Mouse (Mus musculus) large intestine, adult 2 months (tissue): ENCODE measurements around the gene Iqcc. TPM values are rescaled to one million over a fixed set of nuclear protein-coding genes. Genes with fewer than 3 reads are reported as not detected.

Source experiments
- DNase-seq: peaks from one replicate; pipeline ENCODE4 v3.0.0-alpha.2; 2012; ENCODE audit warnings: low read depth, low spot score
- WGBS: fragments of 180-500 bp; shearing (Covaris S2); methylation state at CpG from one replicate; pipeline ENCODE4 v1.1.7; 2018; 5-methylcytosine and 5-hydroxymethylcytosine counted together
- polyA plus RNA-seq: library from polyadenylated mRNA; depleted of rRNA; stranded (reverse); fragments of >200 nt; gene quantifications from 2 replicates; pipeline ENCODE4 v1.2.3, GENCODE M21; 2012

The Iqcc gene
- polyA plus RNA-seq, 1 experiment: 19.2 TPM

DNA sequence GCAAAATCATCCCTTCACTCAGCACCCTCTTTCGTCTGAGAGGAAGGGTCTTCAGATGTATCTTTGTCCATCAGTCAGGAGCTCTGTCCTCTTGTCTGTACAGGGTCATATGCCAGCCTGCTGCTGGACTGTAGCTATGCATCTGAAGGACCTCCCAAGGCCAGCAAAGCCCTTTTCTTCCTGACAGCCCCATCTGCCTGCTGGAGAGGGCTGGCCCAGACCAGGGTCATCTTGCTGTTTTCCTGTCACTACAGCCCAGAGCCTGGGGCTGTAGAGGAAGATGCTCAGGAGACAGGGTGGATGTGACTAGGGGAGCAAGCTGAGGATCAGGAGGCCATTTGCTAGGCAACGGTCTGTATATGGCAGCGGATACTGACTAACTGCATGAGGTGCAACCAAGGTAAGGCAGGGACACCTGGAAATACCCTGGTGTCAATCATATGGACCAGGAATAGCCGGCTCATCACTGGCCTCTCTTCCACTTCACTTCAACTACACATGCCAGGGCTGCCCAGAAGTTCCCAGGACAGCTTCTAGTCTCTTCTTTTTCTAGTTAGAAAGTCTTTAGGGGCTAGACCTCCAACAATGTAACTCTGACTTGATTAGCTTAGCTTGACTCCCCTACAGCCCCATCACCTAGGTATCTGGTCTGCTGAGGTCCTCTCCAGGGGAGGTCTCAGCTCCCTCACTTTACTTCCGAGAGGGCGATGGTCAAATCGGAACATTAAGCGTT, 4.1 kb upstream of the Iqcc start:
- 20% methylated on average over 8 of the region's 8 CpGs for WGBS

DNA sequence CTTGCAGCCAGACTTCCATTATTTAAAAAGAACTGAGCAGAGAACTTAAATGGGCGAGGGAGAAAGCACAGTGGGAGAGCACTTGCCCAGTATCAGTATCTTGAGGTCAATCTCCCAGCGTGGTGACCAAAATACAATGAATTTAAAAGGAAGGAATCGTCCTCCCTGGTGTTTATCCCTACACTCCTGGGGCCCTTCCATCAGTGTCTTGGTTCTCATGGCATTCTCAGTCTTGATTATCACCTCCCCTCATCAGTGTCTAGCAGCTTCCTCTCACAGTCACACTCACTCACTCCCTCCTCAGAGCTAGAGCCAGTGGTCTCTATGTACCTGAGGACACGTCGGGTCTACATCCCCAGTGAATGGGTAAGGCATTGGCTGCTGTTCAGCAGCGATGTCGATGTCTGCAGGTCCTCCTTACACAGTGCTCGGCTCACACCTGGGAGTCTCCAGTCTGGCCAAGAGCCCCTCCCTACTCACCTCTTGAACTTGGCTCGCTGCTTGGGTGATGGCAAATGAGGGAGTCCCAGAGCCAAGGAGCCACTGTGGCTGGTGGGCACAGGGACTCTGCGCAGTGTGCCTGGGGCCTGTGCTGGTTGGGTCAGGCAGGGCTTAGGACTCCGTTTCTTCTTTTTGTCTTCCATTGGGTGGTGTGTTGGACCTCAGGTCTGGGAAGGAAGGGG, 3.4 kb upstream of the Iqcc start:
- WGBS: 80% methylated on average over 11 of the region's 11 CpGs
- no peak for DNase-seq

More for the DNA sequence above, 4.1 kb upstream of the Iqcc start:
- no peak for DNase-seq

DNA sequence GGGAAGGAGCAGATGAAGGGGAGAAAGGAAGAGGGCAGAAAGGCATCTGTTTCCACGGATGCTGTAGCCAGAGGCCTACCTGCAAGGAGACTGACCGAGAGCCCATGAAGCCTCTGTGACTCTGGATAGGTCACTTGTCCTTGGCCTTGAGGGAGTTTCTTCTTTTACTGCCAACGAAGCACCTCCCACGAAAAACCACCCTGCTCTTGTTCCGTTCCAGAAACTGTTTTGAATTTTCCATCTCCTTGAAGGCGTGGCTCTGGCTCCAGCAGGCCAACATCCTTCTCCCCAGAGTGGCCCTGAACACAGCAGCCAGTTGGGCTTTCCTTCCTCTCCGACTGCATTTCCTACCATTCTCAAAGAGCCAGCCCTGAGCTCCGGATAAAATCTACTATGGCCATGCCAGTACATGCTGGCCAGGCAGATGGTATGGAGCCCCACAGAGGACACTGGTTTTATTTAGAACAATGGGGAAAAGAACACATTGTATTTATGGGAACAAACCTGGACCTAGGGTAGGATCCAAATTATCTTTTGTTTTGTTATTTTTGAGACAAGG, 2.5 kb upstream of the Iqcc start:
- 21% methylated on average over 8 of the region's 8 CpGs for WGBS
- no peak for DNase-seq

DNA sequence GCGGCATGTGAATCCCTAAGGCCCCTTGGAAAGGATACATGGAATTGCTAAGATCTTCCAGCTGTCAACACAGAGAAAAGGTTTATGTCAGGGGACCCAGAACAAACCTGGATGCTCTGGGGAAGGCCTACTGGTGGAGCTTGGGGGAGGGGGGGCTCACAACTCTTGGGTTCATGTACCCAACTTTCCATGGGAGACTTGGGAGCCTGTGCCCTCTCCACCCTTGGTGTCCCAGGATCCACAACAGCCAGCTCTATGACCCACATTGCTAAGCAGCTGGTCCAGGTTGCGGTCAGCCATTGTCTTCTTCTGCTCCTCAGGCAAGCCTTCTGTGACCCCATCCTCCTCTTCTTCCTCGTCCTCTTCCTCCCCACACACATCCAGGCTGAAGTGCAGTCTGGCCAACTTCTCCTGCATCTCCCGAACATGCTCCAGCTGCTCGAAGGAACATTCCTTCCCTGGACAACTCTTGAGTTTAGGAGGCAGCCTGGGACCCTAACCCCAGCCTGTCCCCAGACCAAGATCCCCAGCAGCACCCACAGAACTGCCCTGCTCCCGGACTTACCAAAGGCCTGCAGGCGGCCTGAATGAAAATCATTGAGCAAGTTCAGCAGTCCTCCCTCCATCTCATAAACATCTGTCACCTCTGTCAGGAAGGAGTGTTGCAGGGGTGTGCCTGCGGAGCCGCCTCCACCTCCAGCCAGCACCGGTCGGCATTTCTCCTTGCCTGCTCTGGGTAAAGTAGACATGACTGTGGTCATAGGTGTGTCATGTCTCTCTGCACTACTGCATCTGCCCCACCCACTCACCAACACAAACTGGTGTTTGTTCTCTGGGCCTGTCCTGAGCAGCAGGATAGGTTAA, 1.8 kb upstream of the Iqcc start:
- 46% methylated on average over 11 of the region's 11 CpGs for WGBS
- DNase-seq: no peak

DNA sequence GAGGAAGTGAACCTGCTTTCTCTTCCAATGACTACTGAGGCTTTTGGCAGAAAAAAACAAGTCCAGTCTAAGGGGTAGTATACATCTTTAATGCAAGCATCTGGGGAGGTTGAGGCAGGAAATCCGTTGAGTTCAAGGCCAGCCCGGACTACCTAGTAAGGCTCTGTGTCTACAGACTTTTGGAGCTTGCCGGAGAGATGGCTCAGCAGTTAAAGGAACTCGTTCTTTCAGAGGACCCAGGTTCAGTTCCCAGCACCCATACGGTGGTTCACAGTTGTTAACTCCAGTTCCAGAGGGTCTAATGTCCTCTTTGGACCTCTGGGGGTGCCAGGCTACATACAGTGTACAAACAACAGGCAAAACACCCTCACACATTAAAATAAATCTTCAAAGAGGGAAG, 868 bp downstream of the Iqcc start:
- no peak for DNase-seq

DNA sequence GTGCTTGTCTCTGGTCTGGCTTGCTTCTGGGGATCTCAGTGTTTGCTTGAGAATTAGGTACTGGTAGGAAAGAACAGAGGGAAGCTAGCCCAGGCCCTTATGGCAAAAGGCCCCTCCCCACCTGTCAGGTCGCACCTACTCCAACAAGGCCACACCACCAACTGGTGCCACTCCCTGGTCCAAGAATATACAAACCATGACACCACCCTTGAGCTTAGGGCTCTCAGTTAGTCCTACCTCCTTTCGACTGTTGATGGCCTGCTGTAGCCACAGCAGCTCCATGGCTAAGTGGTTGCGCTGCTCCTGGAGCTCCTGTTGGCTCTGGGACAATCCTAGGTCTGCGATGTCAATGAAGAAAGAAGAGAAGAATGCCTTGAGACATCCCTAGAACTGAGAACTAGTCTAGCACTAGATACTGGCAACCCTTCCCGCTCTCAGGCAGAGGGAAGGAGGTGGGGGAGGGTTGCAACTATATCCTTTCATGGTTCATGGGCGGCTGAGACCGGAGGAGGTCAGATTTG, 1.7 kb downstream of the Iqcc start:
- no peak for DNase-seq
- WGBS: 90% methylated on average over 7 of the region's 7 CpGs

More for the DNA sequence above, 868 bp downstream of the Iqcc start:
- WGBS: 92% methylated on average over 5 of the region's 5 CpGs

DNA sequence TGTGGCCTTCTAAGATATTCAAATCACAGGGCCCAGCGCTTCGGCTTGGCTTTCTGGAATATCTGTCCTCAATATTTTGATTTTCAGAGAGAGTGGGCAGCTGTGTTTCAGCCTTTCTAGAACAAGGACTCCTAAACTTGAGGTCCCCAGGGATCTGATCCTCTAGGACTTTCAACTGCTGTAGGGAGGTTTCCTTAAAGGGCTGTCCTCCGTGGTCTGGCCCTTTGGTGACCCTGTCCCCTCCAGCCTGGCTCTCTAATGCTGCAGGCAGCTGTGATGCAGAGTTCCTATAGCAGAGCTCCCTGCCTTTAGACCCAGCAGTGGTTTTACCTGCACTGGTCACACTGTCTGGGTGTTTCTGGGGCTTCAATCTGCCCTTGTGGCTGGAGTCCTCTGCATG, 2.3 kb downstream of the Iqcc start:
- WGBS: 85% methylated on average over 3 of the region's 3 CpGs
- no peak for DNase-seq

DNA sequence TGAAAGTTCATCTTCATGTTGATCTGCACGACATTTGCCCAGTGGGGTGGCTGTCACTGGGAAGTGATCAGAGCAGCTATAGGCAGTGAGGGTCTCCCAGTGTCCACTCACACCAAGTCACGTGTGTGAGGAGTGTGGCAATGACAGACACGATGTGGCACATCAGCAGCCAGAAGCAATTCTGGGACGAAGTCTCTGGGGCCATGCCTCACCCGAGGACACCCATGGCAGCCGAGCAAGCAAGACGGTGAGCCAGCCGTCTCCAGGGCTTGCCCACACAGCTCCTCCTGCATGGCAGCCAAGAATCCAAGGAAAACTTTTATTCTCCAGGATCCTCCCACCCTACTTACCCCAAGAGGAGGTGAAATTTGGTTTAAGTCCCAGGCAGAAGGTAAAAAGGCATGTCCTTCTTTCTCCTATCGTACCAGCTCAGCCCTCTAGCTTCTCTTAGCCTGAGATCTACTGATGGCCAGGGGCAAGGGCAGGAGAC, 3.1 kb downstream of the Iqcc start:
- no peak for DNase-seq
- 88% methylated on average over 9 of the region's 9 CpGs for WGBS

DNA sequence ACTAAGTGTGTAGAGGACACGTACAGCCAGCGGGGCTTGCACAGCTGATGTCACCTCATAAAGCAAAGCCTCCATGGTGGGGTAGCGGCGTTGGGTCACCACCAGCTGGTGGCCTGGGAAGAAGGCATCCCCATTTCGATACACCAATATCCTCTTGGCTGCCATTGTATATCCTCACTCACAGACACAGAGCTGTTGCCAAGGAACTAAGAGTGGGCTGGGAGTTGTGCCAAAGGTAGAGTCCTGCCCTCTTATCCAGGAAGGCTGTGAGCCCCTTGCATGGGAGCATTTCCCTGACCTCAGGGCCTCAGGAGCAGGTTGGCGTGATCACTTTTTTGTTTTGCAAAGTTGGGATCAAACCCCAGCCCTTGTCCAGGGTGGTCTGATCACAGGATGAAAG, 4.8 kb downstream of the Iqcc start, which contains the start of gene Dcdc2b:
Dcdc2b (minus strand) TSS at position 165 of the 400 bp plus-strand sequence.
- 72% methylated on average over 6 of the region's 6 CpGs for WGBS
- no peak for DNase-seq

DNA sequence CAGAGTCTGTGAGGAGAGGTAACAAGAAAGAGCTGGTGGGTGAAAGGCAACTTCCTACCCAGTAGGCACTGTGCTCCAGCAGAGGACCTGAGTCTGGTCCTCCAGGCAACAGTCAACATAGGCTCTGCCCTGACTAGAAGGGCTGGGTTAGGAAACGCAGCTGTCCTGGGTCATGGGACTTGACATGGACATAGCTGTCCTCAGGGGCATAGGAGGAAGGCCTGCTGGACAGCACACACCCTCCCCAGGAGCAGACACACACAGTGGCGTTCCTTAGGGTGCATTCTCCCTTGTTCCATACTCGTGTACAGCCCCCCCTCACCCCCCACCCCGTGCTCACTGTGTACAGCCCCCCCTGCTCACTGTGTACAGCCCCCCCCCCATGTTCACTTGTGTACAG, 8.4 kb downstream of the Iqcc start:
- DNase-seq: no peak
- WGBS: 60% methylated on average over 4 of the region's 4 CpGs

DNA sequence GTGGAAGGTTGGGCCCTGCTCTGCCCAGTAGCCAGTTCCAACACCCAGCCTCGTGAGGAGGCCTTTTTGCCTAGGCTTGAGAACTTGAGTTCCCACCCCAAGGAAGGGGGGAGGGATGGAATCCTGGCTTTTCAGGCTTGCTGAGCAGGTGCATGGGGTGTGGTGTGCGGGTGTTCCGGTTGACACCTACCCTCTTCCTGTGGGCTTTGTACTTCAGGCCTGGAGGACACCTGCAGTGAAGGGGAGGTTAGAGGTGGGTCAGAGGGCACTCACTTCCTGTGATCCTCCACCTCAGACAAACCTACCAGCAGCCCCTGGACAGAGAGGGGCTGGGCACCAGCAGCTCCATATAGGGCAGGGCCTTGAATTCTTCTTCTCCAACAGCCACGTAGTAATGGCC, 8.9 kb downstream of the Iqcc start:
- DNase-seq: no peak

DNA sequence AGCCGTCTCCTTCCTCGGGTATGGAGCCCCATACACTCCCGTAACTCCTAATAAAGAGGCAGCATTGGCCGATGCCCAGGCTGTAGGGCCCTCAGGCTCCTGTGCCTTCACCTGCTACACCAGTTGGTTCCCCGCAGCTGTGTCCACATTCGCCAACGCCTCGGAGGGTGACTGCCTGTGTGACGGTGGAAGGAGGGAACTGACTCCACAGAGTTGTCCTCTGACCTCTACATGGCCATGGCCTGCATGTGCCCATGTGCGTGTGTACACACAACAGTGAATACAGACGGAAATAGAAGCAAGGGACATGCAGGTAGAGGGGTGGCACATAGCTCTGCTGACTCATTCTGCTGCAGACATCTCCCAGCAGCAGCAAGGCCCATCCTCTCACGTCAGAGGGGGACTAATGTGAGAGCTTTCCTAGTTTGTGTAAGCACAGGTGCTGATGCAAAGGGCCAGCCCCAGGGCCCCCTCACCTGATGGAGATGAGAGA, 9.7 kb downstream of the Iqcc start:
- 56% methylated on average over 12 of the region's 12 CpGs for WGBS
- no peak for DNase-seq

More for the DNA sequence above, 8.9 kb downstream of the Iqcc start:
- WGBS: 54% methylated on average over 4 of the region's 4 CpGs

DNA sequence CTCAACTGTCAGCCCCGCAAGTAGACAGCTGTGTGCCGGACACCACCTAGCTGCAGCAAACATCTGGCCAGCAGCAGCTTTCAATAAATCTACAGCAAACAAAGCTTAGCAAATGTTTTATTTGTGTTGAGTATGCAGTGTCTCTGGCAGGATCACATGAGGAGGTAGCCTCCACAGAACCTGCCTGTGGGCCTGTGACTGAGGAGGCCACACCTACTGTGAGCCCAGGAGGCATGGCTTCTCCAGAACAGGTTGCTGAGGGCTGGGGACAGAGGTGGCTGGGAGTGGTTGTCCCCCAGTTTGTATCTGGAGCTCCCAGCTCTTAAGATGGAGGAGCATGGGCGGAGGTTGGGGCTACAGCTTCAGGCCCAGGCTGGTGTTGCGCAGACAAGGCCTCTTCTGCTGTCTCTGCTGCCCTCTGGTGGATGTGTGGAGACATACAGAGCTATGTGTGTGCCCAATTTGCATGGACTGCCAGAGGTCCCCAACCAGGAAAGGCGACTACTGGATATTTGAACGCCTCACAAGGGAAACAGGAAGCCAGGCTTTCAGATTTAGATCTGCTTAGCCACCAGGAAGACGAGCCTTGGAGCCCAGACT, 10.4 kb downstream of the Iqcc start:
- 30% methylated on average over 7 of the region's 7 CpGs for WGBS
- DNase-seq: no peak

DNA sequence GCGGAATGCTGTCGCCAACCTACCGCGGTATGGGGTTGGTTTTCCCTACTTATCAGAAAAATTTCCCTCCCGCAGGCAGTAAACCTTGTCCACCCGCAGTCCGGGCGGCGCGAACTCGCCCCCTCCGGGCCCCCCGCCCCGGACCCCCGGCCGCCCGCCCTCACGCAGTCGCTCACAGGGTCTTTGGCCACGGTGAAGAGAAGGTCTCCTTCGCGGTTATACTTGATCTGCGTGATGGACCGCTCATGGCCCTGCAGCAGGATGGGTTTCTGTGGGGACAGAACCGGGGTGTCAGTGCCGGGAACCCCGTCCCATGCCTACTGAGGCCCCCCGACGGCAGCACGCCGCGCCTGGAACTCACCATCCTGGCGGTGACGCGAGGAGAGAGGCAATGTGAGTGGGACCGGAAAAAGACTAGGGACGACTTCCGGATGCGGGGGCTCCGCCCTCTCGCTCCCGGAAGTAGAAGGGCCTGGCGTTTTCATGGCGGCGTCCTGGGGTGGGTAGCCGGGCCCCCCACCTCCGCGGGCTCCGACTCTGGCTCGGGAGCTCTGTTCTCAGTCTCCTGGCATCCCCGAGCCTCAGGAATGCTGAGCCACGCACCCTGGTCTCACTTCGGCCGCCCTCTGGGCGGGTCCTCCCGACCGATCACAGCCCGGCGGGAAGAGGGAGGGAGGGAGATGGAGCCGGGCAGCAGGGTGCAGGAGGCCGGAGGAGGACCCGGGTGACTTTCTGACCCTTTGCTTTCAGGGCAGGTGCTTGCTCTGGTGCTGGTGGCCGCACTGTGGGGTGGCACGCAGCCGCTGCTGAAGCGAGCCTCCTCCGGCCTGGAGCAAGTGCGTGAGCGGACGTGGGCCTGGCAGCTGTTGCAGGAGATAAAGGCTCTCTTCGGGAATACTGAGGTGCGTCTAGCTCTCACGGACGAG, 18.4 kb downstream of the Iqcc start, which contains the start of the genes Eif3i and Tmem234:
Eif3i (minus strand) TSS at position 416 of the 926 bp plus-strand sequence.
Tmem234 (plus strand) TSS at position 436 of the 926 bp plus-strand sequence.
- no peak for DNase-seq
- WGBS: under 1% methylated on average over 74 of the region's 74 CpGs

DNA sequence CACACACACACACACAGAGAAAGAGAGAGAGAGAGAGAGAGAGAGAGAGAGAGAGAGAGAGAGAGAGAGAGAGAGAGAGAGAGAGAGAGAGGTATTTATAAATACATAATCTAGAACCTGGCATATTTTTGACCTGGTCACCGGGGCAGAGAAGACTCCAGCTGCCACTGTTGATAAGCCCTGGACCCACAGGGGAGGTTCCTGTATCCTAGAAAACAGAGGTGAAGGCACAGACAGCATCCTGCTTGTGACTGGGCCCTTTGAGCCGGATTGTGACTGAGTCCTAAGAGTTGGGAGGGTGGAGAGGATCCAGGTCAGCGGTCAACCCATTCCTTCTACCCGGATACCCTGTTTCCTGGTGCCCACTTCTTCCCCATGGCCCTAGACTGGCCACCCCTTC, 30.0 kb downstream of the Iqcc start:
- 72% methylated on average over 4 of the region's 4 CpGs for WGBS
- no peak for DNase-seq

DNA sequence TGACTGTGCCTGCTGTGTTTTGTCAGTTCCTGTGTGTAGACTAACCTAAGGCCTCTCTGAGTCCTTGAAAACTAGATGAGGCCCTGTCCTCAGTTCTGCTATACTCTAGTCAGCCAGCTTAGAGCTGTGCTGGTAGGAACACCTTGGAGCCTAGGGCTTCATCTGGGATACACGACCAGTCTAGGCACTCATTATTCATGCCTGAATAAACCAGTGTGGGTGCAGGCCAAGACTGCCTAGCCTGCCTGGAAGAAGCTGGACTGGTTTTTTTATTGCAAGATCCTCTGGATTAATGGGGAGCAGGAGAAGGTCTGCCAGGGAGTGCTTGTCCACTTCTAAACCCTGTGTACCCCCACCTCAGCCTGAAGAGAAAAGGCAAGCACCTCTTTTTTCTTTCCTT, 32.0 kb downstream of the Iqcc start:
- DNase-seq: no peak
- 48% methylated on average over 1 of the region's 1 CpGs for WGBS

DNA sequence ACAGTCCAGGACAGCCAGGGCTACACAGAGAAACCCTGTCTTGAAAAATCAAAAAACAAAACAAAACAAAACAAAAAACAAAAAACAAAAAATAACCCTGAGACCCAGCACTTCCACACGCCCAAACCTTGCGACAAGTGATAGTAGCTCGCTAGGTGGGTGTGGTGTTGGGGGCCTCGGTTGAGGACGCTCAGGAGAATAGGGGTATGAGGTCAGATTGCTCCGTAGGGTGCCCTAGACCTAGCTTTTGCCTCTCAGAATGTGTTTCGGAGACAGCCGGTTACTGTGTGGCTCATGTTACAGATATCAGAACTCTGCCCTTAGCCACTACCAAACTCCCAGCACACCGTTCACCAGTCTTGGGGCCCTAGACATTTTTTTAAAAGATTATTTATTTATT, 33.1 kb downstream of the Iqcc start:
- 89% methylated on average over 9 of the region's 9 CpGs for WGBS
- DNase-seq: no peak
